ENCODE assay signal across 9 mouse cellular contexts in genomic region chr4:48076693-48077471, GRCm38 (mm10). TPM values are rescaled to one million over a fixed set of nuclear protein-coding genes. Genes with fewer than 3 reads are reported as not detected.
A peak's percentile ranks its signal among the peaks of the same experiment; 100 is the strongest.
DNase-seq lines count a peak whose midpoint lies in the region; ATAC-seq and TF ChIP-seq lines count a peak whose summit lies in the region.
"Had no signal": no experiment of that assay in that cellular context is flagged by ENCODE, and none has a peak within 500 bp of the region (broad histone marks: within the 10 kb centered on the region; RNA-seq: fewer than 3 reads in every experiment).

No protein-coding gene starts in this region.

- no peak for TF ChIP-seq EP300 in heart, postnatal 0 days (IDR thresholded peaks at IDR 0.05; ENCODE audit: low read depth)
- no peak for TF ChIP-seq EP300 in liver, postnatal 0 days (IDR thresholded peaks at IDR 0.05; ENCODE audit: low read depth)

- 55% methylated on average over 13 of the region's 13 CpGs for WGBS in heart, postnatal 0 days
- 60% methylated on average over 13 of the region's 13 CpGs for WGBS in liver, postnatal 0 days (ENCODE audit: insufficient replicate concordance)

- peak; percentile 39 for ATAC-seq in heart, postnatal 0 days (ENCODE audit: insufficient read depth, low read depth)
- ATAC-seq in liver, postnatal 0 days, result peak; percentile 54; the same call in 1 of the 2 replicates

- no peak overlapping the region for H3K27ac ChIP-seq in heart, postnatal 0 days (ENCODE audit: low read depth)
- H3K27ac ChIP-seq in liver, postnatal 0 days (ENCODE audit: low read depth), result no peak overlapping the region
- H3K27ac ChIP-seq: heart, embryonic 15.5 days had no signal

- no peak for TF ChIP-seq CTCF in heart, postnatal 0 days (IDR thresholded peaks at IDR 0.05; ENCODE audit: low read depth)
- no peak for TF ChIP-seq CTCF in liver, postnatal 0 days (IDR thresholded peaks at IDR 0.05; ENCODE audit: low read depth)

- intact Hi-C loops in heart, postnatal 25 days (cut with DNase I), result no loop called here

- H3K27me3 ChIP-seq in heart, postnatal 0 days (ENCODE audit: control insufficient read depth, insufficient read depth, low read length), result peaks cover 6% of the 10 kb centered on the region; the same call in 1 of the 2 replicates
- 0 out of 2 replicates have a peak, but pooled peaks cover 3% of the 10 kb centered on the region for H3K27me3 ChIP-seq in liver, postnatal 0 days (ENCODE audit: insufficient read depth, low read length)
- no peaks in the 10 kb centered on the region for H3K27me3 ChIP-seq in splenic B cell, adult 2 months (ENCODE audit: control insufficient read depth, insufficient read depth, low read length, poor library complexity, severe bottlenecking)
- H3K27me3 ChIP-seq: heart, embryonic 15.5 days had no signal

- no peaks in the 10 kb centered on the region for H3K9me3 ChIP-seq in heart, postnatal 0 days (replicated peaks; ENCODE audit: control insufficient read depth, low read length)
- H3K9me3 ChIP-seq in liver, postnatal 0 days (ENCODE audit: low read length), result no peaks in the 10 kb centered on the region
- H3K9me3 ChIP-seq: heart, embryonic 15.5 days had no signal

- no peak overlapping the region for H3K4me2 ChIP-seq in heart, postnatal 0 days (ENCODE audit: low read depth, low read length)
- no peak overlapping the region for H3K4me2 ChIP-seq in liver, postnatal 0 days (ENCODE audit: low read depth, low read length)
- H3K4me2 ChIP-seq: heart, embryonic 15.5 days had no signal

- no peak overlapping the region for H3K4me3 ChIP-seq in heart, postnatal 0 days (ENCODE audit: low read depth, low read length)
- H3K4me3 ChIP-seq in liver, postnatal 0 days (ENCODE audit: low read depth, low read length), result no peak overlapping the region
- H3K4me3 ChIP-seq: heart, embryonic 15.5 days had no signal

- no peaks in the 10 kb centered on the region for H3K36me3 ChIP-seq in heart, postnatal 0 days (replicated peaks; ENCODE audit: control insufficient read depth, insufficient read depth, low read length)
- no peaks in the 10 kb centered on the region for H3K36me3 ChIP-seq in liver, postnatal 0 days (replicated peaks; ENCODE audit: insufficient read depth, low read length)
- no peaks in the 10 kb centered on the region for H3K36me3 ChIP-seq in splenic B cell, adult 2 months (ENCODE audit: control insufficient read depth, insufficient read depth, low read length, poor library complexity, severe bottlenecking)
- H3K36me3 ChIP-seq: heart, embryonic 15.5 days had no signal

- peak; percentile 95 for DNase-seq in heart, adult 11 months
- DNase-seq in heart, postnatal 25 days (ENCODE audit: low spot score), result no peak
- DNase-seq in adrenal gland, adult 8-10 months, result peak; percentile 33
- no peak for DNase-seq in heart, postnatal 0 days (ENCODE audit: low spot score)
- peak; percentile 39 for DNase-seq in liver, postnatal 0 days
- peak; percentile 20 for DNase-seq in splenic B cell, adult 2 months (ENCODE audit: low read depth, low spot score)
- no peak for DNase-seq in testis, postnatal 10 days (ENCODE audit: low spot score)
- no peak for DNase-seq in thymus, postnatal 36 days

- H3K9ac ChIP-seq in heart, postnatal 0 days (replicated peaks; ENCODE audit: low read depth, low read length), result no peak overlapping the region
- no peak overlapping the region for H3K9ac ChIP-seq in liver, postnatal 0 days (replicated peaks)
- H3K9ac ChIP-seq: heart, embryonic 15.5 days had no signal

- no peaks in the 10 kb centered on the region for H3K4me1 ChIP-seq in heart, postnatal 0 days (ENCODE audit: control insufficient read depth, insufficient read depth)
- peaks cover 4% of the 10 kb centered on the region; the same call in 1 of the 2 replicates for H3K4me1 ChIP-seq in liver, postnatal 0 days (ENCODE audit: insufficient read depth)

RNA-seq across cellular contexts. Expression of gene Nr4a3, which starts 31.9 kb away (rescaled TPM):
- total RNA-seq in heart, postnatal 25 days (2021), result 1 to 10 TPM; 2.5 to 5.9 TPM
- total RNA-seq in adrenal gland, adult 8-10 months (2022), result 10 to 100 TPM; 49.4 to 74.0 (median 59.3) TPM
- total RNA-seq in heart, postnatal 0 days (2014; rRNA removed; ENCODE audit: low replicate concordance), result 5.0 and 5.3 TPM in 2 replicates
- polyA plus RNA-seq in heart, postnatal 0 days (2015; fragmentation: Nextera tagmentation; extraction: Ambion mirVana), result 0.14 and 0.30 TPM in 2 replicates
- not detected in 2 replicates for polyA plus RNA-seq in liver, postnatal 0 days (2015; fragmentation: Nextera tagmentation; extraction: Ambion mirVana)

RNA-seq across cellular contexts. Expression of gene Stx17, which starts 47.8 kb away (rescaled TPM):
- total RNA-seq in heart, postnatal 25 days (2021), result 10 to 100 TPM; 22.6 to 28.7 TPM
- total RNA-seq in adrenal gland, adult 8-10 months (2022), result 10 to 100 TPM; 78.6 to 92.6 (median 90.2) TPM
- total RNA-seq in heart, postnatal 0 days (2014; rRNA removed; ENCODE audit: low replicate concordance), result 6.9 and 8.3 TPM in 2 replicates
- 22.9 TPM in 2 replicates for polyA plus RNA-seq in heart, postnatal 0 days (2015; fragmentation: Nextera tagmentation; extraction: Ambion mirVana)
- 11.2 and 13.0 TPM in 2 replicates for polyA plus RNA-seq in liver, postnatal 0 days (2015; fragmentation: Nextera tagmentation; extraction: Ambion mirVana)

Comparison
In these comparisons a context has a peak if more than half of its experiments do, and no peak if none do; other contexts are left out.
1. DNase-seq: peak in heart, adult 11 months (single experiment), adrenal gland, adult 8-10 months (single experiment), liver, postnatal 0 days (single experiment) and splenic B cell, adult 2 months (single experiment); none in heart, postnatal 25 days (single experiment), heart, postnatal 0 days (single experiment), testis, postnatal 10 days (single experiment) and thymus, postnatal 36 days (0 of 2).